Mouse (Mus musculus) left cerebral cortex, adult 2 months (tissue): Measurements from ENCODE around the gene Vmn1r207-ps. TPM values are rescaled to one million over a fixed set of nuclear protein-coding genes. Genes with fewer than 3 reads are reported as not detected.
A peak's percentile ranks its signal among the peaks of the same experiment; 100 is the strongest.
"Not testable (repeated sequence)": the region's sequence is repeated elsewhere in the genome, so short reads cannot be mapped to it uniquely, and the experiment has no call there.

Experiments used
- DNase-seq, 2 experiments: peaks; one replicate each; pipeline ENCODE4 v3.0.0; 2021 to 2022; ENCODE audit warnings: low spot score in 2 of 2, mixed read lengths in 1 of 2; ENCODE audit errors: extremely low spot score in 1 of 2
- H3K27ac ChIP-seq: fragments of 200-600 bp; 2 replicates; pipeline ENCODE4 v1.8.1; 2022
- H3K4me3 ChIP-seq: fragments of 200-600 bp; 2 replicates; pipeline ENCODE4 v1.8.1; 2022
- CTCF ChIP-seq: fragments of 200-600 bp; IDR thresholded peaks from 2 replicates; pipeline ENCODE4 v1.8.1; 2022; ENCODE audit warnings: antibody characterized with exemption, mild to moderate bottlenecking, moderate library complexity
- intact Hi-C: fragments of 180-260 bp; cut with DNase I; formaldehyde crosslinking; loops from one replicate; pipeline ENCODE4 v1.15.1; 2025
- long read RNA-seq, 2 experiments: library from polyadenylated mRNA; stranded (forward); transcript quantifications; one replicate each; pipeline ENCODE4 v2.0.0; 2021; ENCODE audit warnings: borderline mapping rate in 2 of 2
- total RNA-seq, 2 experiments: library from RNA; stranded (reverse); gene quantifications; 2 replicates each; pipeline ENCODE4 v1.2.3; 2021

The Vmn1r207-ps gene
- total RNA-seq = under 1 TPM in 1 of 2 experiments, not detected in 1; 0.14 TPM
- long read RNA-seq, experiment 1 = 0 reads
- long read RNA-seq, experiment 2 = 0 reads

DNA sequence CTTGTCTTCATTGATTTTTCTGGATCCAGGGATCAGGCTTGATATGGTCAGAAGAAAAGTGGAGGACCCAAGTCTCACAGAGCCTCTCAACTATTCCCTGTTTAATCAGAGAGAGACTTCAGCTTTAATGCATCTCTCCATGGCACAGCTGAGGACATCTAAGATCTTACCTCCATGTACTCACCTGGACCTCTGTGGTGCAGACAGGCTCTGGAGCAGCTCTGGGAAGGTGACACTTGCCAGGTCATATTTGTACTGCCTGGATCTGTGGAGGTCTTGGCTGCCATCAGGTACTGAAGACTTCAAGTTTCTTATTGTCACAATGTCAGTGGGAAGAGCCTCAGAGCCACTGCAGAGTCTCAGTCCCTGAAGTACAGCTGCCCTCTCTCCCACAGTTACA is at the start of gene Vmn1r207-ps:
TSS of gene Vmn1r207-ps (minus strand) at position 101 of the 400 bp plus-strand sequence.
- intact Hi-C loops, DNase-seq, H3K27ac ChIP-seq, H3K4me3 ChIP-seq: not testable (repeated sequence)

DNA sequence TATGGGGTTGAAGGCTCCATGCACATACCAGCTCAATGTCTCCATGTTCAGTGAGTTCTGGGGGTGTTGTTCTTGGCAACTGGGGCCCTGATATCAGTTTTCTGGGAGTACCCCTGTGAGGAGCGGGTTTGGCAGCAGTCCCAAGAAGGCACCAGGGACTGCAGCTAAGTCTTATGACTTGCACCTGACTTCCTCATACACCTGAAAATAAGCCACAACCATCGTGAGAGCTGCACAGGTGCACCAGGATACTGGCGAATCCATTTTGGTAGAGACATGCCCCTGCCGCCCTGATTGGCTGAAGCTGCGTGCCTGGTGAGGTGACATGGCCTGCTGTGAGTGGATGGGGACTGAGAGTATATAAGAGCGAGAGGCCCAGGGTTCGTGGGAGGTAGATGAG is 47.9 kb upstream of the Vmn1r207-ps start, which contains the start of gene Vmn1r208:
TSS of gene Vmn1r208 (minus strand) at position 101 of the 400 bp plus-strand sequence.
- intact Hi-C loops = not testable (repeated sequence)

GRCm38 (mm10) chr13:22771592-22771991 is 42.2 kb upstream of the Vmn1r207-ps start:
- H3K27ac ChIP-seq, H3K4me3 ChIP-seq, DNase-seq, intact Hi-C loops: not testable (repeated sequence)

More for the DNA sequence above, 47.9 kb upstream of the Vmn1r207-ps start, which contains the start of gene Vmn1r208:
- H3K4me3 ChIP-seq, H3K27ac ChIP-seq, DNase-seq: not testable (repeated sequence)

DNA sequence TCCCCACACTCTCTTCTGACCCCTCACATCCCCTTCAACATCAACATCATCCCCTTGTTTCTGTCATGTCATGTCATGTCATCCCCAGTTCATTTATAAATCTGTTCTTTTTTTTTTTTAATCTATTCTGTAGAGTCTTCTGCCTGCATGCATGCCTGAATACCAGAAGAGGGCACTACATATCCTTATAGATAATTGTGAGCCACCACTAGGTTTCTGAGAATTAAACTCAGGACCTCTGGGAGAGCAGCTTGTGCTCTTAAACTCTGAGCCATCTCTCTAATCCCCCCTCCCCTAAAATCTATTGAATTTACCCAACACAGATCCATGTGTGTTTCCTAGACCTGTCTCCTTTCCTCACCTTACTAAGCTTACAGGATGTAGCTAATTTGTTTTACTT is 18.1 kb upstream of the Vmn1r207-ps start:
- DNase-seq = no peak
- TF ChIP-seq CTCF = peak; percentile 53
- H3K27ac ChIP-seq = no peak overlapping the region
- no peak overlapping the region for H3K4me3 ChIP-seq
- intact Hi-C loops = loop anchor here (5.0 to 10.0 kb wide), 2 partner anchors 525 to 657 kb away; no protein-coding TSS in a partner anchor

DNA sequence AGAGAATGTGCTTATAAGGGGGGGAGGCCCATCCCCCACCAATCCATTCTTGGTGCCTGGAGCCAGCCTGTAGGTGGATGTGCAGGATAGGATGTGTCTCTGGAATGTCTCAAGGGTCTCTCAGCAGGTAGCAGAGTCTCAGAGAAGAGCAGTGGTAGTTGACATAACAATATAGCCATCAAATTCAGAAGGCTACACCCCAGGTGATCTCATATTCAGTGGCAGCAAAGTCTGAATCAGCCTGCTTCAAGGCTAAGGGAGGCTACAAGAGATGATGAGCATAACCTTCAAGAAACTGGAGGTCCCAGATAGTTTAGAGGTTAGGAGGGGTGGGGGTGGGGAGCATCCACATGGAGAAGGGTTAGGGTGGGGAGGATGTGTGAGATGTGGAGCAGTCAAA is 22.5 kb downstream of the Vmn1r207-ps start:
- intact Hi-C loops, H3K4me3 ChIP-seq, DNase-seq, H3K27ac ChIP-seq: not testable (repeated sequence)

DNA sequence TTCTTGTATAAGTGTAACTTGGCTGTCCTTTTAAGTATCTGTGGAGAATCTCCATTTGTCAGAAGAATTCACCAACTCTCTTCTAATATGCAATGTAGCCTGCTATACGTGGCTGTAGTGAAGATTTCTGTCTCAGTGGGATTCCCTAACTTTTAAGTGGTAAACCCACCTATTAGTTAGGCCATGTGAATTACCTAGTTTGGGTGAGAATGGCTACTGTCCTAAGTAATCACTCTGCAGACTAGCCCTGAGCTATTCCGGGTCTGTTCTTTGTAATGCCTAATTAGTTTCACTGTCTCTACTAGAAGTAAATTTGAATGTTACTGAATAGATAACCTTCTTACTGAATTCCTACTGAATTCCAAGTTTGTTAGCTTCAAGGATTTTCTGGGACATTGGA is 26.5 kb downstream of the Vmn1r207-ps start:
- DNase-seq, H3K4me3 ChIP-seq, H3K27ac ChIP-seq, intact Hi-C loops: not testable (repeated sequence)

Other genes with a start within 250 kb of the Vmn1r207-ps start
- under 1 TPM in 1 of 2 experiments, not detected in 1; 0.11 TPM for gene Vmn1r202, start 224.2 kb downstream of the Vmn1r207-ps start, total RNA-seq
- not detected for gene Vmn1r203, start 211.5 kb downstream of the Vmn1r207-ps start, total RNA-seq
- gene Vmn1r204, start 176.4 kb downstream of the Vmn1r207-ps start, total RNA-seq = not detected
- not detected for gene Vmn1r205, start 136.6 kb downstream of the Vmn1r207-ps start, total RNA-seq
- under 1 TPM; 0.09 to 0.14 TPM for gene Vmn1r206, start 105.4 kb downstream of the Vmn1r207-ps start, total RNA-seq
- gene Vmn1r208, start 47.8 kb upstream of the Vmn1r207-ps start, total RNA-seq = not detected
- under 1 TPM in 1 of 2 experiments, not detected in 1; 0.05 TPM for gene Vmn1r209, start 80.1 kb upstream of the Vmn1r207-ps start, total RNA-seq
- not detected for gene Vmn1r210, start 101.7 kb upstream of the Vmn1r207-ps start, total RNA-seq
- gene Vmn1r211, start 127.9 kb upstream of the Vmn1r207-ps start, total RNA-seq = not detected
- not detected for gene Vmn1r212, start 154.6 kb upstream of the Vmn1r207-ps start, total RNA-seq